Mouse (Mus musculus): ENCODE results near the gene Rnf123.
A peak's percentile ranks its signal among the peaks of the same experiment; 100 is the strongest.

Rnf123 gene

GRCm38 (mm10) chr9:108082988-108083431 is at the start of gene Rnf123:
Rnf123 (minus strand) TSS chr9:108083346.
- peak; percentile 69 for DNase-seq (ENCODE audit: low read depth, low spot score)

GRCm38 (mm10) chr9:108132373-108132772 is 49.2 kb upstream of the Rnf123 start:
- no peak for DNase-seq (ENCODE audit: low read depth, low spot score)

- DNase-seq (ENCODE audit: low read depth, low spot score): no peak
These were observed 48.4 kb upstream of the Rnf123 start for GRCm38 (mm10) chr9:108131502-108131901.

GRCm38 (mm10) chr9:108129042-108129948 is 46.1 kb upstream of the Rnf123 start:
- DNase-seq (ENCODE audit: low read depth, low spot score): no peak

- DNase-seq (ENCODE audit: low read depth, low spot score): no peak
These were observed 45.1 kb upstream of the Rnf123 start for GRCm38 (mm10) chr9:108128248-108128647.

- DNase-seq (ENCODE audit: low read depth, low spot score): no peak
These were observed 43.5 kb upstream of the Rnf123 start for GRCm38 (mm10) chr9:108126436-108127180.

GRCm38 (mm10) chr9:108125731-108126130 is 42.6 kb upstream of the Rnf123 start:
- DNase-seq (ENCODE audit: low read depth, low spot score): no peak

- DNase-seq (ENCODE audit: low read depth, low spot score): no peak
These were observed 40.8 kb upstream of the Rnf123 start for GRCm38 (mm10) chr9:108123916-108124315.

- DNase-seq (ENCODE audit: low read depth, low spot score): no peak
These were observed 38.2 kb upstream of the Rnf123 start for GRCm38 (mm10) chr9:108121170-108121969.

- DNase-seq (ENCODE audit: low read depth, low spot score): peak; percentile 36
These were observed 37.5 kb upstream of the Rnf123 start for GRCm38 (mm10) chr9:108120671-108121070.

- no peak for DNase-seq (ENCODE audit: low read depth, low spot score)
These were observed 36.8 kb upstream of the Rnf123 start for GRCm38 (mm10) chr9:108119891-108120411.

- no peak for DNase-seq (ENCODE audit: low read depth, low spot score)
These were observed 34.0 kb upstream of the Rnf123 start for GRCm38 (mm10) chr9:108117143-108117542.

- no peak for DNase-seq (ENCODE audit: low read depth, low spot score)
These were observed 32.3 kb upstream of the Rnf123 start for GRCm38 (mm10) chr9:108115290-108116077.

- DNase-seq (ENCODE audit: low read depth, low spot score): no peak
These were observed 29.7 kb upstream of the Rnf123 start for GRCm38 (mm10) chr9:108112719-108113340.

GRCm38 (mm10) chr9:108111593-108112121 is 28.5 kb upstream of the Rnf123 start:
- DNase-seq (ENCODE audit: low read depth, low spot score): no peak

GRCm38 (mm10) chr9:108111101-108111592 is 28.0 kb upstream of the Rnf123 start:
- peak; percentile 44 for DNase-seq (ENCODE audit: low read depth, low spot score)

GRCm38 (mm10) chr9:108110160-108110559 is 27.0 kb upstream of the Rnf123 start:
- DNase-seq (ENCODE audit: low read depth, low spot score): no peak

GRCm38 (mm10) chr9:108107867-108108266 is 24.7 kb upstream of the Rnf123 start:
- no peak for DNase-seq (ENCODE audit: low read depth, low spot score)

GRCm38 (mm10) chr9:108106090-108106489 is 22.9 kb upstream of the Rnf123 start:
- no peak for DNase-seq (ENCODE audit: low read depth, low spot score)

- no peak for DNase-seq (ENCODE audit: low read depth, low spot score)
These were observed 22.4 kb upstream of the Rnf123 start for GRCm38 (mm10) chr9:108105549-108105863.
